Mouse (Mus musculus) layer of hippocampus, adult 18-20 months (tissue): ENCODE results near the gene Kmt2b. TPM values are rescaled to one million over a fixed set of nuclear protein-coding genes. Genes with fewer than 3 reads are reported as not detected.
A peak's percentile ranks its signal among the peaks of the same experiment; 100 is the strongest.

Source experiments
- DNase-seq, 2 experiments: peaks; one replicate each; pipeline ENCODE4 v3.0.0; 2022; ENCODE audit warnings: low spot score in 2 of 2
- total RNA-seq, 2 experiments: library from RNA; stranded (reverse); gene quantifications; 2 replicates each; pipeline ENCODE4 v1.2.3; 2021

The Kmt2b gene
- total RNA-seq, 2 experiments from 2014 or later: 45.3 to 47.8 TPM

GRCm38 (mm10) chr7:30567555-30567954 lies 21.0 kb downstream of the Kmt2b start:
- DNase-seq: no peak

DNA sequence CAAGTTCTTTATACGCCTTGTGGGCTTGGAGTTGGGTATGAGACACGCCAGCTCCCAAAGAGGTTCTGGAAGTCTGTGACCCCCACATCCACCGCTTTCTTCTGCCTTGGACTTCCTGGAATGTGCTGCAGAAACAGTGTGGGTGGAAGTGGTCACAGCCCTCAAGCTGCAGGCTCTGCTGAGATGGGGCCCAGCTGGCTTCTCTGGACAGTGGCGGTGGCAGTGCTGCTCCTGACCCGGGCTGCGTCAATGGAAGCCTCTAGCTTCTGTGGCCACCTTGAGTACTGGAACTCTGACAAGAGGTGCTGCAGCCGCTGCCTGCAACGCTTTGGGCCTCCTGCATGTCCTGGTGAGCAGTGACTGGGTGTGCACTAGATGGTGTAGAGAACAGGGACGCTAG lies 22.5 kb downstream of the Kmt2b start:
- no peak for DNase-seq

DNA sequence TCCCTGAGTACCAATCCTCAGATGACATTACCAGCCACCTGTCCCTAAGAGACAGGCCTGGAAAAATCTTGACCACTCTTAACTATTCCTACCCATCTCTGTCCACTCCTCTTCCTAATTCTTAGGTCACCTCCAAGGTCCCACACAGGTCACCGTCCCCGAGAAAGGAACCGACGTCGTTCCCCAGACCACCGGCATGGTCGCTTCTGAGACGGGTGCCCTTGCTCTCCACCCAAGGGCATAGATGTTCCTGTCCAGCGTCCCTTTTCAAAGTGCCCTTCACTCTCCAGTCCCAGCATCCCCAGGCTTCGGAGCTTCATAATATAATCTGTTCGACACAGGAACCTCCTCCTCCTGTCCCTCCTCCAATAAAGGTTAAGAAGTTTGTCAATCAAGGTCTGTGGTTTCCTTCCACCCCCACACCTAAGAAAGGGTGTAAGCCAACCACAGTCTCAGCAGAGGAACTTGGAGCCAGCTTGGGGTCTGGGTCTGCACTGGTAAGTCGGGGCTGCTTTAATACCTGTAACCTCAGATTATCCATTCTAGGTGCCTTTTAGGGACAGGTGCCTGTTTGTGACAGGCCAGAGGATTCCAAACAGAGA lies 23.5 kb downstream of the Kmt2b start, which contains the start of gene Igflr1:
Gene Igflr1 (plus strand): TSS at position 458 of the 602 bp plus-strand sequence.
- DNase-seq: no peak

GRCm38 (mm10) chr7:30563906-30564280 lies 24.6 kb downstream of the Kmt2b start:
- DNase-seq: no peak

DNA sequence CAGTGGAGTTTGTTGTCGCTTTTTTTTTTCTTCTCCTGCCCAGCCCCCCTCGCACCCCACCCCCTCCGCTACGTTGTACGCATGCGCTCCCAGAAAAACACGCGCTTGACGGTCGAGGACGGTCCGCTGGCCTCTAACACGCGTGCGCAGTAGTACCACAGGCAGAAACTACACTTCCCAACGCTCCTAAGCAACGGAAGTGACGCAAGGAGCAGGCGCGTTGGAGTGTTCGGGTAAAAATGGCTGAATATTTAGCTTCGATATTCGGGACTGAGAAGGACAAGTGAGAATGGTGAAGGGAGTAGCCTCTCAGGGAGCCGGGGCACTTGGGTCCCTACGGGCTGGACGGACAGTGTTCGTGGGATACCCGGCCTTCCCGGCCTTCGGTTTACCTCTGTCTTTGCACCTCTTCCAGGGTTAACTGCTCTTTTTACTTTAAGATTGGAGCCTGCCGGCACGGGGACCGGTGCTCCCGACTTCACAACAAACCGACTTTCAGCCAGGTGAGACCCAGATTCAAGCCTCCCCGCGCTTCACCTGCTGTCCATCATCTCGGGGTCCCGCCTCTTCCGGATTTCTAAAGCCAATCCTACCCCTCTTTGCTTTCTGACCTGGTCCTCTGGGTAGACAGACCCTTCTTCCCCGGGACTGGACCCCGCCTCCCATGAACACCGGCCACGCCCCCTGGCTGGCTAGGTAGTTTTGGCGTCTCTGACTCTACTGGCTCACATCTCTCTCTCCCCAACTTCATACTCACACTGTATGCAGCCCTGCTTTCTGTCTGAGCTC lies 25.2 kb downstream of the Kmt2b start, which contains the start of the genes U2af1l4, Gm49396 and Psenen:
Gene U2af1l4 (plus strand): TSS at position 185 of the 789 bp plus-strand sequence.
Gene Gm49396 (plus strand): TSS at position 228 of the 789 bp plus-strand sequence.
Gene Psenen (minus strand): TSS at position 511 of the 789 bp plus-strand sequence.
- DNase-seq: peak; percentile 92 to 97

DNA sequence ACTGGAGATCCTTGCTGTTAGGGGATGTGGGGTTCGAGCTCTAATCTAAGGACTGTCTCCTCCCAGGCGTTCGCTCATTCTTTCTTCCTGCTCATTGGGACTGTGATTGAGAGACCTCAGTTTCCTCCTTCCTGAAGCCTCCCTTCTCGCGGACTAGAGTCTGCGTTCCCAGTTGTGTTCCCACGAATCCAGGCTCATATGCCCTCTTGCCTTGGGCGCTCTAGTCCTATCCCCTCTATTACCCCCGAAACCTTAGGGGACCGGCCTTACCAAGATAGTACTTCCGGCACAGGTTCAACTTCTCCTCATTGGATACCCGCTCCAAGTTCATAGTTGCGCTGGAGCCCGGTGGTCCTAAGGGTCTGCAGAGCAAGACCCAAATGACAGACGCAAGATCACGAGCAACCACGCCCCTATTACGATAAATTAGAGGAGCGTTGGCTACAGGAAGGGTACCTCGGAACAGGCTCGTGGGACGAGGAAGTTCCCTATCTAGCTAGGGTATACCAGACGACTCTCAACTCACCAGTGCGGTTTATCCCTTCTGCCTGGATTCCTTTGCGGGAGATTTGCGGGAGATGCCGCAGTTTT lies 25.9 kb downstream of the Kmt2b start:
- DNase-seq: peak in 1 of 2 experiments; percentile 32

DNA sequence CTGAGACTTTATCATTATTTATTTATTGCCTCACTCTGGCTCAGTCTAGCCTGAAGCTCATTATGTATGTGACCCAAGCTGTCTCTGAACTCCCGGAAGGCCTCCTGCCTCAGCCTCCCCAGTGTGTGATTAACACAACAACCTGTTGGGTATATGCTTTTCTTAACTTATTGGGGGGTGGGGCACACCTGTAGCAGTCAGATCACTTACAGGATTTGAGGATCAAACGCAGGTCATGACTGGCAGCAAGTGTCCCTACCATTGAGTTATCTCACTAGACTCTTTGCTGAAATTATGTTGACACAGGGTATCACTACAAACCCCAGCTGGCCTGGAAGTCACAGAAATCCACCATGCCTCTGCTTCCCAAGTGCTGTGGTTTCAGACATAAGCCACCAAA lies 28.2 kb downstream of the Kmt2b start:
- DNase-seq: no peak

DNA sequence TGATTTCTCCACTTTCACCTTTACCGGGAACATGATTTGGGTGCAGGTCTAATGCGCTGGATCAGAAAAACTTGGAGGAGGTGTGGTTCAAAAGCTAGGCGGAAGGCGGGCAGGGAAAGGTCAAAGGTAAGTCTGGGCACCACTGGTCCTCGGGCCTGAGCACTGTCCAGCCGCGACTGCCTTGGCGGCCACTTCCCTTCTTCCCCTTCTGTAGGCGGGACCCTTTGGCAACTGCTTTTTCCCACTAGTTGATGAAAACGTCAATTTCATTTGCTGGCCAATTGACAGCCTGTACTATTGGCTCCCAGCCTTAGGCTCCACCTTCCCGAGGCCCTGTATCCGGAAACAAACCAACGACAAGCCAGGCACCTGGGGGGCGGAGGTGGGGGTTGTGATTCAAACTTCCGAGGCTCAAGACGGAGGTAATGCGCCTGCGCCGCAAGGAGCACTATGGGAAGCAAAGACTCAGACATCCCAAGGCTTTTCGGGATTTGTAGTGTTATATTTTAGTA lies 29.0 kb downstream of the Kmt2b start, which contains the start of gene Lin37:
Gene Lin37 (minus strand): TSS at position 396 of the 512 bp plus-strand sequence.
- DNase-seq: peak; percentile 98 to 100

DNA sequence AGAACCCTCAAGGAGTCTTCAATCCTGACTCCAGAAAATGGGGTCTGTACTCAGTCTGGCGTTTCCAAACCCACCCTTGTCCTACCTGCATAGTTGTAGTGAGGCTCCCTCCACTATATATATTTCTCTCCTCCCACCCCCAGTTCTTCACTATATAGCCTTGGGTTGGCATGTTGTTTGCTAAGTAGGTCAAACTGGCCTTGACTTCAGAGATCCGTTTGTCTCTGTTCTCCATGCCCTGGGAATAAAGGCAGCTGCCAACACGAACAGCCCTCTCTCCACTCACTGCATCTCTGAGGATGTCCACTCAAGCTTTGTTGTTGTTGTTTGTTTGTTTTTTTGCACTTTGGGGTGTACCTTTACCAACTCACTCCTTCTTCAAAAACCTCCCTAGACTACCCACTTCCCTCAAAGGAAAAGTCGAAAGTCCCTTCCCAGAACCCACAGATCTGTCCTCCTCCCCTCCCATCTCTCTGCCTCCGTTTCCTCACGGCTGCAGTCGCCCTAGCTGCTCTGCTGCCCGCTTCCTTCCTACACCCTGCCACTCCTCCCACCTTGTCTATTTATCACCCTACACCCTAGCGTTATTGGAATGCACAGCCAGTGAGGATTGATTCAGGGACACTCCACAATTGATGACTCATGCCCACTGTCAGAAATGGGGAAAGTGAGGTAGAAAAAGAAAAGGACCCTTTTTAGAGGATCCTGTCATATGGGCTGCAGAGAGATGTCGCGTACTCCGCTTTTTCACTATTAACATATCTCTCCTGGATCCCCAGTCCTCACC lies 29.7 kb downstream of the Kmt2b start:
- DNase-seq: no peak

- no peak for DNase-seq
Observed at GRCm38 (mm10) chr7:30557901-30558514, 30.5 kb downstream of the Kmt2b start.

DNA sequence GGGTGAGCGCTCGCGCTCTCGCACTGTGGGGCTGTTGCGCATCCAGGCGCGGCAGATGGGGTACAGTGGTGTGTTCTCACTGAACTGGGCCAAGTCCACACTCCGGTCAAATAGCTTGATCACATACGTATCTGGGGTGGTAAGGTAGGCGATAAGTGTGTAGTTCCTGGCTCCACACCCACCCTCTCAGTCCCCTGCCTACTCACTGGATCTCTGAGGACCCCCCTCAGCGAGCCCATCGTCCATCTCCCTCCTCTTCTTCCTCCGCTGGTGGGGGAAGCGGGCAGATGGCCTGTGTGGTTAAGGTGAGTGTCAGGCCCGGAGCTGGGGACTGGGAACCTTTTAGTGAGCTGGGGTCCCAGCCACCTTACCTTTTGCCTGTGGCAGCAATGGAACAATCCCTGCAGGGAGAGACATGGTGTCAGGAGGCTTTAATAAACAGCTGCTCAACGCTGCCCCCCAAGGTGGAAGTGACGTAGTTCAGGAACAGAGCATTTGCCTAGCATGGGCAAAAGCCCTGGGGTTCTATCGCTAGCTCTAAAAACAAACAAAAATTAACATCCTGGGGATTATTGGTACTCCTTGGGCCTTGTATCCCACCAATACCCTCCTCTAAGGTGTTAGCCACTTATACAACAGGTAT lies 31.5 kb downstream of the Kmt2b start:
- DNase-seq: no peak

DNA sequence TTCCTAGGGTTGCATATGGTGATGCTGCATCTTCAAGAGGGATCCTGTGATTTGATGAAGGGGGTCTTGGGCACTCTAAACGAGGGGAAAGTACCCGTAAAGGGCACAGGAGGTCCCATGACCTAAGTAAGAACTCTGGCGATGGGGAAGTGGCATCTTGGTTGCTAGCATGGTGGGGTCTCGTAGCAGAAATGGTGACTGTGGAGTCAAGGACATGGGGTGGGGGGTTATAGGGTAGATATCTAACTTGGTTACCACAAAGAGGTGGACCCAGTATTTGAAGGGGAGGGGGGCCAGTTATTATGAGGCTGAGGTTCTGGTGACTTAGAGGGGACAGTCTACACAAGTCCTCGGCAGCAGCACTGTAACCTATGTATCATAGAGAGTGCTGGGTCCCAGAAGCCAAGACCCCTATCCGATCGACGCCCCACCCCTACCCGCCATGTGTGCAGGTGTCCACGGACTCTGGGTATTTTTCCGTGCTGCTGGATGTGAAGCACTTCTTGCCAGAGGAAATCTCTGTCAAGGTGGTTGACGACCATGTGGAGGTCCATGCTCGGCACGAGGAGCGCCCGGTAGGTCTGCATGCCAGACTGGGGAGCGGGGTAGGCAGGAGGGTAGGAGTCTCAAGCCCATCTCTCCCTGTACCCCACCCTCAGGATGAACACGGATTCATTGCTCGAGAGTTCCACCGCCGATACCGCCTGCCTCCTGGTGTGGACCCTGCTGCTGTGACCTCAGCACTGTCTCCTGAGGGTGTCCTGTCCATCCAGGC lies 34.5 kb downstream of the Kmt2b start:
- no peak for DNase-seq

GRCm38 (mm10) chr7:30553021-30553589 lies 35.4 kb downstream of the Kmt2b start:
- DNase-seq: no peak

DNA sequence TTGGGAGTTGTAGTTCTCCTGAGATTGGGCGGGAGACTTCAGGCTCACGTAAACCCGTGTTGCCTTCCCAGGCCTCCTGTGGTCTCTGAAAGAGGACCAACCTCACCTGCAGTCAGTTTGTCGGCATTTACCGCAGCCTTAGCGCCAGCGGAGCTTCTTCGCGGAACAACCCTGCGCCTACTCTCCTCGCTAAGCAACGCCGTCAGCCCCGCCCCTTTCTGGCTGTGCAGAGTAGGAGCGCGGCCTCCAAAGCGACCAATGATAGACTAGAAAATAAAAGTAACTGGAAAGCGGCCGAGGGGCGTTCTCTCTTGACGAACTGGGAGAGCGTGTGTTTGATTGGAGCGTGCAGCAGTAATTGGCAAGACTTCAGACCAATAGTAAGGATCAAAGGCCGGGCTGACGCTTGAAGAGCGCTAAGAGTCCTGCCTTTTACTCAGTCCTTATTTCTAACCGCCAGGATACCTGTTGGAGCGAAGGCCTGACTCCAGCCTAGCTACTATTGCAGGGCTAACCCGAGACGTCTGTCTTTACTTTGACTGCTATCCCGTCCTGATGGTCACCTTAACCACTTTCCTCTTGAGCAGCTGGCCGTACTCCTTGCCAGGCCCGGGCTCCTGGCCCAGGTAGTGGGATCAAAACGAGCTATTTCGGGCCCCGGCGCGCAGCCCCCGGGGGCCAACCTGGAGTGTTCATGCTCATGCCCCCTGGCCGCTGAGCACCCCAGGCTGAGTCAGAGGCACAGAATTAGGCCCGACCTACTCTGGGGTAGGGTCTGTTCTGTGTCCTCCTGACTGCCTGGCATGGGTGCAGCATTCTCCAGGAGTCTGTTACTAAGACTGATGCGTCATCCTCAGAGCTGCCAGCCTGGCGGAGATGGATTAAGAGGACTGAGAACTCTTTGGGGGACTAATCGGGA lies 36.2 kb downstream of the Kmt2b start, which contains the start of the genes Hspb6 and Proser3:
Gene Hspb6 (plus strand): TSS at position 77 of the 919 bp plus-strand sequence.
Gene Proser3 (minus strand): TSS at position 198 of the 919 bp plus-strand sequence.
- peak; percentile 95 to 99 for DNase-seq

GRCm38 (mm10) chr7:30551445-30552101 lies 37.0 kb downstream of the Kmt2b start:
- DNase-seq: no peak

DNA sequence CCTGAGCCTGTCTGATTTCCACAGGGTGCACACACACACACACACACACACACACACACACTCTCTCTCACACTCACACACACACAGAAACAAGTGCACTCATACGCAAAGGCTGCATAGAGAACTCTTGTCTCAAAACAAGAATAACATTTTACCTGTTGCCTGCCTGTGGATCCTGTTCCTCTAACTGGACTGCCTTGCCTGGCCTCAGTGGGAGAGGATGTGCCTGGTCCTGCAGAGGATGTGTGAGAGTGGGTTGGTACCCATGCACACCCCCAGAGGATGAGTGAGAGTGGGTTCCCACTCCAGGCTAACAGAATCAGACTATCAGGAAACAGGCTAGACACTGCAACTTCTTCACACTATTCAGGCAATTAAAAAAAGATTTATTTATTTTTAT lies 37.9 kb downstream of the Kmt2b start:
- DNase-seq: no peak

DNA sequence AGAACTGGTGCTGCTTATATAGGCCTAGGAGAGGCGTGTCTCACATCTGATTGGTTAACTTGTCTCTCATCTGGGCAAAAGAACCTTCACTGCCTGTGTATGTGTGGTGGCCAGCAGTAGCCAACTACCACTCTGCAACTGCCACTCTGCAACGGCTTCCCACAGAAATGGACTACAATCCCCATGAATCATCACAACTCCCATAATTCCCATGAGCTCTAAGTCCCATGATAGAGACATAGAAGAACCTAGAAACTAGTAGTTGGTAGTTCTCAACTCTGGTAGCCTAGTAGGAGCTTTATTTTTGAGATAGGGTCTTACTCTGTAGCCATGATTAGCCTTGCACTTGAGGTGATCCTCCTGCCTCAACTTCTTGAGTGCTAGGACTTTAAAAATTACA lies 38.6 kb downstream of the Kmt2b start:
- DNase-seq: no peak
